Mouse (Mus musculus) spleen, embryonic (tissue): ENCODE measurements at regions not wholly inside any gene's neighbourhood (a gene's known extent, or its start where the extent isn't known, plus 50 kb on each side); places are given as distances from the start of the nearest gene placed in this dataset.
"Not testable (repeated sequence)": the region's sequence is repeated elsewhere in the genome, so short reads cannot be mapped to it uniquely, and the experiment has no call there.

Source experiments
- CTCF ChIA-PET: fragments of 350-600 bp; sonication (Branson Sonifier 250); formaldehyde crosslinking; loops from one replicate; lab custom pipeline; 2022; lab: Charles Lee

DNA sequence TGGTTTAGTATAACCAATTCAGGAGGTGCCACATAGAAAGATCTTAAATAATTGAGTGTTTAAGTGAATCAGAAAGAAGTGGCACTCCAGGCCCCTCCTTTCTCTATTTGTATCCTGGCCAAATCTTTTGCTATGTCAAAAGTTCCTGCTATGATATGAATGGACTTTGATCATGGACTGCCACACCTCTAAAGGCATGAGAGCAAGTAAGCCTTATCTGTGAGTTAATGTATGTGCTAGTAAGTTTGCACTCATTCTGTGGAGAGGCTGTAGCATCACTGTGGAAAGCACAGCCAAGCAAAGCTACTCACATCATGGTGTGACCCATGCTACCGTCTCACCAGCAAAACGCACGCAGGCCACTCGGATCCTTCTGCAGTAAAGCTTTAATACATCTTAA, 140.2 kb downstream of the Jrkl start:
- CTCF ChIA-PET, result no interaction called here

DNA sequence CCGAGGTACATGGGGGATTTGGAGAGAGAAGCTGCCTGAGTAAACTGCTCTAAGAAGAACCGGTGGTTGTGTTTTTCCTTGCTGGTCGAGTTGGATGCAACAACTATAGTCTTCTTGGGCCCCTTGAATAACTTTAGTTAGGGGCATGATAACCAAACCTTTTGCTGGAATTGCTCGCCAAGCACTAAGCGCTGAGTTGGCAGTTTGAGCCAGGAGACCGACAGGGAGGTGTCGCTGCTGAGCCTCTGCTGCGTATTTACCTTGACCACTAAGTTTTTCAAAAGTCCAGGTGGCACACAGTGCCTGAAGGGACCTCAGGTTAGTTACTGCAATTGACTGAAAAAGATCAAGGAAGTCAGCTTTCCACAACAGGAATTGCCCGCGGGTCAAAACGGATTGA, 162.0 kb downstream of the Jrkl start:
- CTCF ChIA-PET, result no interaction called here

DNA sequence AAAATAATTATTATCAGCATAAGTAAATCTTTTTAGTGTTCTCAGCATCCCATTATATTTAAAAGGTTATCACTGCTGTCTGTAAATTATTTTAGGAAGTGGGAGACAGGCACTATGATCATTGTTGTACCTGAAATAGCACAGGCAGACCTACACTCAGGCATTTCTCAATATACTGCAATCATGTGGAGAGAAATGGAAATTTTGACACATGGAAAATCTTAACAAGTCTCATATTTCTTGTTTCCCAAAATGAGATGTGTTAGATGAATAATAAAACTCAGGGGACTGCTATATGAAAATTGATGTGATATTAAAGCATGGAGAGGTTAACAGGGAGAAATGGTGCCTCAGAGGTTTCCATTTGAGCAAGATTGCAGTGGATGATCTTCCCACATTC, 196.6 kb downstream of the Jrkl start:
- CTCF ChIA-PET, result no interaction called here

GRCm38 (mm10) chr9:13019025-13019424, 226.6 kb downstream of the Jrkl start:
- CTCF ChIA-PET, result no interaction called here

- CTCF ChIA-PET, result not testable (repeated sequence)
Measured at GRCm38 (mm10) chr9:12983209-12983608, 262.4 kb downstream of the Jrkl start.

GRCm38 (mm10) chr9:12973022-12973421, 272.6 kb downstream of the Jrkl start:
- CTCF ChIA-PET, result no interaction called here

DNA sequence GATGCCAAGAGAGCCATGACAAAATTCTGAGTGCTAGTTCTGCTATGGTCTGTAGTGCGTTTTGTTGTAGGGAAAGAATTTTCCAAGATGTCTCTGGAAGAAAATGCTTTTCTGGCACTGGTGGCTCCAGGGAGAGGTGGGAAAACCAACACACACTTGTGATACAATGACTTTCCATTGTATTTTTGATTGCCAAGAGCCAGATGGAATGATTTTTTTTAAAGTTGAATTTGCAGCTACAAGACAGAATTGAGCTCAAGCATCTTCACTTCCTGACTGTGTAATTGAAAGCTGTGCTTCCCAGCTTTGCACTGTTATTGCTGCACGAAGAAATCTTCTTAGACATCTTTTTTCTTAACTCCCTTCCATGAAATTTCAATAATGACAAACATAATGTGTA, 285.3 kb downstream of the Jrkl start:
- CTCF ChIA-PET, result no interaction called here

DNA sequence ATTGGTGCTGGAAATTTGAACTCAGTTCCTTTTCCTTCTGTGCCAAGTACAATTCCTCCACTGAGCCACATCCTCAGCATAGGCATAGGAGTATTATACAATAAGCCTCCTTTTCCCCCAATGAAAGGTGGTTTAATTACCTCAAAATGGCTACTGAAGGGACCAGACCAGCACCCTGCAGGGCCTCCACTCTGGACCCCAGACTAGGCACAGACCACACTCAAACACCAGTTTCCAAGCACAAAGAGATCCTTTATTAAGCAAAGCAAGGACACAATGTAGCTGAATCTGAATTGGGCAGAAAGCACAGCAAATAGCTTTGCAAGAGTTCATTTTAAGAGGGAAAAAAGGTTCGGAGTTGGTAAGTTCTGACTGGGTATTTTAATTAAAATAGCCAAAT, 299.5 kb downstream of the Jrkl start:
- CTCF ChIA-PET, result no interaction called here

DNA sequence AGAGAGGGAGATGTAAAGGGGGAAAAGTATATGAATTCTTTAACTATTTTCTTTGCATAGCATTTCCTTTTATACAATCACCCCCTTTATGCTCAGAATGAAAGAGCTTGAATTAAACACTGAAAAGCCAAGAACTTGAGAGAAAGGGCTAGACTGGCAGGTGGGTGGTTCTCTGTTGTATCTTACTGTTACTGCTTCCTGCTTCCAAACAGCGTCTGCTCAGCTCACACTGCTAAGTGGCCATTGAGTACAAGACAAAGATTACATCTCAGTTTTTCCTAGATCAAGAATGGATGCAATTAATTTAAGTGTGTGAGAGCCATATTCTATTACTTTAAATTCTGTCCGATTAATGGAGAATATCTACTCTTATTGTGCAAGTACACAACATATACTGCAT, 300.2 kb downstream of the Jrkl start:
- CTCF ChIA-PET, result no interaction called here

DNA sequence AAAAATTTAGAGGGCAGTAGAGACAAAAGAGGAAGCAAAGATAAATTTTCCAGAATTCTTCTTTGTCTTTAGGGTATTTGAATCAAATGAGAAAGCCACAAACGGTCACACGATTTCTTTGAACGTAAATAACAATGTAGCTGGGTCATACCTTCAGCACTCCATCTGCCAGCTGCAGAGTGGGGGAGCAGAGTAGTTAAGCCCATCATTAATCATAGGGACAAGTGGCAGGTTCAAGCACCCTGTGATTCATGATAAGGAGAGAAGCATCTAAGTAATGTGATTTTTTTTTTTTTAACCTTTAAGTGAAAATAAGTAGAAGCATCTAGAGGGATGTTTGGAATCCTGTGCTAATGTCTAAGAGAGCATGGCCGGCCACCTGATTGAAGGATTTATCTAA, 300.6 kb downstream of the Jrkl start:
- CTCF ChIA-PET, result no interaction called here

DNA sequence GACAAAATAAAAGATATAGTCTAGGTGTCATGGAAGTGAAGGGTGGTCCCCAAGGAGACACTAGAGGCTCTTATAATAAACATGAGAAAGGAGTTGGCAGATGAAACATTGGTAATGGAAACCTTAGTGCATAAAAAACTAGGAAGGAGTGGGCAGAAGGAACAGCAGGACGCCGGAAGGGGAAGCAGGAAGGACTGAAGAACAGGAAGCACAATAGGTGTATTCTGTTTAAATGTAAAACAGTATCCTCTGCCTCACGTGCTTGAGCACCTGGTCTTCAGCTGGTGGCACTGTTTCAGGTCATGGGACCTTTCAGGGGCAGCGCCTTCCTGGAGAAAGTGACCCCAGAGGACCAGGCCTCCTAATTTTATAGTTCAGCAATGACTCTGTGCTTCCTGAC, 310.6 kb downstream of the Jrkl start:
- CTCF ChIA-PET, result interaction anchor here (0.6 kb wide), 1 partner anchor 32 kb away, joined by 5 read pairs; no protein-coding TSS in a partner anchor

DNA sequence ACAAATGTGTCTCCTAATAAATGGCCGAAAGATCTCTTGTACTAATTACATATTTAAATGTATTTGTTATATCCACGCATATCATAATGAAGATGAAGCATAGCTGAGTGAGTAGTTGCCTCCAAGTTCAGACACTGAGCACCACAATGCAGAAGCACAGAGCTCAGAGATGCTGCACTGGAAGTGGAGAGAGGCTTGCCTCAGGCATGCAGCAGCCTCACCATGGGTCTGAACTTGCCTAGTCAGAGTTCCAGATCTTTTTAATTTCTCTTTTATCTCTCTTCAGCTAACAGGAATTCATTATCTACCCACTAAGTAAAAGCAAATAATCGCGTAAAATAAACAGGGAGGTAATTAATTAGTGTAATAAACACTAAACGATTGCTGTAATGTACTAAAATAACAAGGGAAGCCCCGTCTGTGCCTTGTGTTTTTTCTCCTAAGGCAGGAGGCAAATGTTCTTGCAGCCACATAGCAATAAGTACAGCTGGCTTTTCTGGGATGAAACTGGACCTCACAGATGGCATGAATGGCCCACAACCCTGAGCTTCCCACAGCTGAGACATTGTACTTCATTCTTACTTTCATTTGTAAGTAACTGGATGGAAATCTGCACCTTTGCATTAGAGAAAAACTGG, 320.0 kb downstream of the Jrkl start:
- CTCF ChIA-PET, result no interaction called here

- CTCF ChIA-PET, result no interaction called here
Measured at GRCm38 (mm10) chr9:12900726-12901125, 344.9 kb downstream of the Jrkl start.

- CTCF ChIA-PET, result no interaction called here
Measured at GRCm38 (mm10) chr9:12879753-12880490, 365.7 kb downstream of the Jrkl start.

GRCm38 (mm10) chr9:12876496-12876895, 369.1 kb downstream of the Jrkl start:
- CTCF ChIA-PET, result no interaction called here

DNA sequence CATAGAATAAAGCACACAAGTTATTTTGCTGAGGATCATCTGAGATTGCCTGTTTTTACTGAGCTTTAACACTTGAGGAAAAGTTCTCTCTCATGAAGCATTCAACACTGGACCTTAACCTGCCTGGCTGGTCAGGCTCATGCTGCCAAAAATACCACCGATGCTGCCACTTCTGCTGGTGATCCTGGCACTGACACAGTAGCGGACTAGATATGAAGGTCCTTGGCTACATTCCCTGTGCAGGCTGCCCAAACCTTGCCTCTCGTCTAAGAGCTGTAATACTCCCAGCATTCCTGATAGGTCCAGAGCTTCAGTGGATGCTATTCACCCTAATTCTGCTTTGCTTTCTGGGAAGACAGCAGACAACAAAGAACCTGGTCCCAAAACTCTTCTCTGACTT, 374.7 kb downstream of the Jrkl start:
- CTCF ChIA-PET, result no interaction called here
